Mouse (Mus musculus) cerebellum, postnatal 4 days (tissue): ENCODE results near the gene Zbtb3.
"Not testable (repeated sequence)": the region's sequence is repeated elsewhere in the genome, so short reads cannot be mapped to it uniquely, and the experiment has no call there.

Source experiments
- DNase-seq, 2 experiments: peaks; one replicate each; pipeline ENCODE4 v3.0.0; 2022; ENCODE audit warnings: low spot score in 2 of 2, mixed read lengths in 1 of 2

Zbtb3 gene

GRCm38 (mm10) chr19:8803204-8803780 is 937 bp downstream of the Zbtb3 start:
- DNase-seq: no peak

- DNase-seq: no peak
Observed at GRCm38 (mm10) chr19:8803879-8804660, 1.7 kb downstream of the Zbtb3 start.

- DNase-seq: no peak
Observed at GRCm38 (mm10) chr19:8806810-8807209, 4.5 kb downstream of the Zbtb3 start.

GRCm38 (mm10) chr19:8815812-8816211 is 13.5 kb downstream of the Zbtb3 start:
- no peak for DNase-seq

DNA sequence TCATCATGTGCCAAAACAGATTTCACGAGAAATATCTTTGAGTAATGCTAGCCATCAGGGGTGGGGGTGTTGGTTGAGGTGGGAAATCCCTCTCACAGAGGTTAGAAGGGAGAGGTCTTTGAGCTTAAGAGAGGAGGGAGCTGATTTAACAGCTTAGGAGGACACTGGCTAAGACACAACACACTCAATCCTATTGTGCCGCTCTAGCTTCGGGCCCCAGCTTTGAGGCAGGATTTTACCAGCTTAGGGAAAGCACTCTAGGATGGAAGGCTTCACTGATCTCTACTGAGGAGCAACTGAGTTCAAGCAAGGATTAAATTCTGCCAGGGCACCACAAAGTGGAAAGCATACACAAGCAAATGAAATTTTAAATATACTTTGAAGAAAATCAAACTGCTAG is 14.6 kb downstream of the Zbtb3 start:
- DNase-seq: no peak

DNA sequence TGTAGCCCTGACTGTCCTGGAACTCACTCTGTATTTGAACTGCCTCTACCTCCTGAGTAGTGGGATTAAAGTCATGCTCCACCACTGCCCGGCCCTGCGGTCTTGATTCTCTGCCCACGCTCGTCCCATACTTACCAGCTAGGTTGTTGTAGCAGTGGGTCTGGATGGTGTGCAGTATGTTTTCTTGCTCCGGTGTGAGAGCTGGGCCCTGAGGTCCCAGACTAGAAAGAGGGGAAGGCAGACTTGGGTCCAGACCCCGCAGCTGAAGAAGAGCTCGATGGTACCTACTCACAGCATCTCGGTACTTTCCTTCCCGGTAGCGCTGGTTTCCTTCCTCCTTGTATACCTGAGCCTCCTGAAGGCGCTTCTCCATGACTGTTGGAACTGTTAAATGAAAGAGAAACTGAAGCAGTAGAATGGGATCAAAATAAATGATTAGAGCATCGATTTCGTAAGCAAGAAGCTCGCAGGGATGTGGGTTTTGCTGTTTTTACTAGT is 16.0 kb downstream of the Zbtb3 start:
- no peak for DNase-seq

DNA sequence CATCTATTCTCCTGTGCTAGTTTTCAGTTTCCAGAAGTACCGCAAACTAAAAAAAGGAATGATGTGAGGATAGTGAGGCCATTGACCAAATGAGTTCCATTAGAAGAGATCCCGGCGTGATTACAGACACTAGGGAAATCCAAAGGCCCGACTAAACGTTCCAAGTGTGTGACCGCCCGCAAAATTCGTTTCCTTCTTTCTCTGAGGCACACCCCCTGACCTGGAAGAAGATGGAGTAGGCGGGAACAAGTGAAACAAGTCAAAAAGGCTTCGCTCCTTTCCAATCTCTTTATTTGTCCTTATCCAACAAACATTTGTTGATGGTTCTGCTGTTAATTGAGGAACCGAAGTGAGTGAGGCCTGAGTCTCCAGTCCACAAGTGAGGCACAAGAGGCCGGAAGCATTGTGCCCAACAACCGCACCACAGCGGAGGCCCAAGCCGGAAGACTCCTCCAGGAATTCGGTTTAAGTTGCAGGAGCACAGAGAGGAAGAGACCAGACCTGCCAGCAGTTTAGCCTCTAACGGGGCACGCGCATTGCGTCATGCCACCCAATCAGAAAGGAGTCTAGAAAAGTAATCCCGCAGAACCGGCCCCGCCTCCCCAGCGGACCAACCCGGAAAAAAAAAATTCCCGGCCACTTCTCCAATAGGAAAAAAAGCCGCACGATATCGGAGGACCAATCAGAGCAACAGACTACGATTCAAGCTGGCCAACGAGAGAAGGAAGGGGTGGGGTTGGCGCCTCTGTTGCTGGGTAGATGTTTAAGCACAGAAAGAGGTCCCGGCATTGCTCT is 16.6 kb downstream of the Zbtb3 start, which contains the start of gene Ttc9c:
Gene Ttc9c (minus strand): TSS at position 533 of the 795 bp plus-strand sequence.
- peak; percentile 82 to 91 for DNase-seq

- peak; percentile 94 to 96 for DNase-seq
Observed at GRCm38 (mm10) chr19:8819596-8820423, 17.5 kb downstream of the Zbtb3 start, which contains the start of gene Hnrnpul2. Hnrnpul2 (plus strand) TSS chr19:8820010.

DNA sequence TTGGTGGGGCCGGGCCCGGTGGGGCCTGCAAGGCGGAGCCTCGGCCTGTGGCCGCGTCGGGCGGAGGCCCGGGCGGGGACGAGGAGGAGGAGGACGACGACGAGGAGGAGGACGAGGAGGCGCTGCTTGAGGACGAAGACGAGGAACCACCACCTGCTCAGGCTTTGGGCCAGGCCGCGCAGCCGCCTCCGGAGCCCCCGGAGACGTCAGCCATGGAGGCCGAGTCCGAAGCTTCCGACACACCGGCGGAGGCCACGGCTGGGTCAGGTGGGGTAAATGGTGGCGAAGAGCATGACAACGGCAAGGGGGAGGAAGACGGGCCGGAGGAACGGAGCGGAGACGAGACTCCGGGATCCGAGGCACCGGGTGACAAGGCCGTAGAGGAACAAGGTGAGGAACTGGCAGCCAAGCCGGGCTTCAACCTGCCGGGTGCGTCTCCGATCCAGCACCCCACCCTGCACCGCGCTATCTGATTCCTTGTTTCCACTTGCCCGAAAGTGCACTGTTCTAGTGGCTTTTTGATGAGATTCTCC is 18.1 kb downstream of the Zbtb3 start:
- no peak for DNase-seq

- no peak for DNase-seq
Observed at GRCm38 (mm10) chr19:8821146-8821545, 18.8 kb downstream of the Zbtb3 start.

DNA sequence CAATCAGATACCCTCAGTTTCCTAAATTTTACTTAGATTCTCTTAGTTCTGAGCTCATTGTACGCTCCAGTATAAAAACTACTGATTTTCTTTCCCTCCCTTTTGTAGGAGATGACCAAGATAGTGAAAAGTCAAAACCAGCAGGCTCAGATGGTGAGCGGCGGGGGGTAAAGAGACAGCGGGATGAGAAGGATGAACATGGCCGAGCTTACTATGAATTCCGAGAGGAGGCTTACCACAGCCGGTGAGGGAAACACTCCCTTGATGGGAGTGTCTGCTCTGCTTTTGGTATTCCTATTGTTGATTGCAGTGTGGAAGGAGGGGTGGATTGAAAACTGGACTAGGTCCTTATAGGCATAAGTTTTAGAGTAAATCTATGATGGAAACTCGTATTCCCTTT is 20.3 kb downstream of the Zbtb3 start:
- DNase-seq: no peak

GRCm38 (mm10) chr19:8829660-8830059 is 27.3 kb downstream of the Zbtb3 start, which contains the start of gene AC129217.1:
AC129217.1 (plus strand) TSS chr19:8829773.
- DNase-seq: no peak

DNA sequence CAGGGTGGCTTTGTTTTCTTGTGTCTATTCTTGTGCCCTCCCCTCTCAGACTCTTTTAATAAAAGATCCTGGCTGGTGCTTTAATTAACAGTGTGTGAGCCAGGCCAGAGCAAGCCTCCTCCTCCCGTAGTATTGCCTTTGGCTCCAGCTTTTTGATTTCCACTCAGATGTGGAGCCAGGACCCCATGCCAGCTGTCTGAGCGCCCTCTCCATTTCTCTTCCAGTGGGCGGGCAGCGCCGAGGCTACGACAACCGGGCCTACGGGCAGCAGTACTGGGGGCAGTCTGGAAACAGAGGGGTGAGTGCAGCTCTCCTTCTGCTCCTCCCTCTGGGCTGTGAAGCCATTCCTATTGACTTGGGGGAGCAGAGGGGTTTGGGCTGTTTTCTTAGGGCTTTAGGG is 28.3 kb downstream of the Zbtb3 start:
- no peak for DNase-seq

DNA sequence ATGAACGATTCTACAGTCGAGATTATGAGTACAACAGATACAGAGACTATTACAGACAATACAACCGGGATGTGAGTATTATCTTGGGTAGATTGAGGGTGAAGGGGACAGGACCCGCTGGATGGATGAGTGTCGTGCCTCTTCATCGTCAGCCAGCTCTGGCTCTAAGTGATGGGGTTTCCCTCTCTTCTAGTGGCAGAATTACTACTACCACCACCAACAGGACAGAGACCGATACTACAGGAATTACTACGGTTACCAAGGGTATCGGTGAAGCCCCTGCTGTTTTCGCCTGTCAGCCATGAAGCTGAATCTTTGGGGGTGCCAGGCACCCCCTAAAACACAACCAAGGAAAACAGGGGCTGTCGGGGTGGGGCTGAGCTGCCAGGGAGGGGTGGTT is 28.9 kb downstream of the Zbtb3 start:
- DNase-seq: no peak

GRCm38 (mm10) chr19:8832971-8833370 is 30.6 kb downstream of the Zbtb3 start:
- no peak for DNase-seq

GRCm38 (mm10) chr19:8836327-8836726 is 34.0 kb downstream of the Zbtb3 start:
- not testable (repeated sequence) for DNase-seq

GRCm38 (mm10) chr19:8837251-8837791 is 35.0 kb downstream of the Zbtb3 start, which contains the start of gene Bscl2:
Bscl2 (plus strand) TSS chr19:8837467.
- peak; percentile 79 to 84 for DNase-seq

DNA sequence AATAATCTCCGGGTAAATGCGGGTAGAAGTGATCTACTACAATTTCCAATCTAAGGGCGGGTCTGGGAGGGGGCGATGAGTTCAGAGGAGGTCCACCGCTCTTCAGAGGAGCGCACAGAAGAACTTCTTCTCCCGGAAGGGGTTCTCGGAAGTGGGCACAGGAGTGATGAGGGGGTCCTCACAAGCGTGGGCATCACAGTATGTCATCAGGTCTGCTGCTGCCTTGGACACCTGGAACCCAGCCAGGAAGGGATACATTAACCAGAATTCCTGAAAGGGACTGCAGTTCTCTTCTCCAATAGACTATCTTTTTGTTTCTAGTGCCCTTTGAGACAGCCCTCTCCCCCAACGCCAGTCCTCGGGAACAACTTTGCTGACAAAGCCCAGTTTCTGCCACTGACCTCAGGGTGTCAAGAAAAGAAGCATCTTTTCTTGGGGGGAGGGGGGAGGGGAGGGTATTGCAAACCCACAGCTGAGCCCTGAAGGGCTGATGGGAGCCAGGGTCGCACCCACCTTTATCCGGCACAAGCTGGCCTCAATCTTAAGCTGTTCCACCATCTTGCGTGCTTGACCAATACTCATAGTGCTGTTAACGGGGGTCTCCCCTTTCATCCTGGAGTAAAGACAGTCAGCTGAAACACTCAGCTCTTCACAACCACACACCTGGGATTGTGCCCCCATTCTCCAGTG is 35.8 kb downstream of the Zbtb3 start:
- DNase-seq: peak in 1 of 2 experiments; percentile 49

DNA sequence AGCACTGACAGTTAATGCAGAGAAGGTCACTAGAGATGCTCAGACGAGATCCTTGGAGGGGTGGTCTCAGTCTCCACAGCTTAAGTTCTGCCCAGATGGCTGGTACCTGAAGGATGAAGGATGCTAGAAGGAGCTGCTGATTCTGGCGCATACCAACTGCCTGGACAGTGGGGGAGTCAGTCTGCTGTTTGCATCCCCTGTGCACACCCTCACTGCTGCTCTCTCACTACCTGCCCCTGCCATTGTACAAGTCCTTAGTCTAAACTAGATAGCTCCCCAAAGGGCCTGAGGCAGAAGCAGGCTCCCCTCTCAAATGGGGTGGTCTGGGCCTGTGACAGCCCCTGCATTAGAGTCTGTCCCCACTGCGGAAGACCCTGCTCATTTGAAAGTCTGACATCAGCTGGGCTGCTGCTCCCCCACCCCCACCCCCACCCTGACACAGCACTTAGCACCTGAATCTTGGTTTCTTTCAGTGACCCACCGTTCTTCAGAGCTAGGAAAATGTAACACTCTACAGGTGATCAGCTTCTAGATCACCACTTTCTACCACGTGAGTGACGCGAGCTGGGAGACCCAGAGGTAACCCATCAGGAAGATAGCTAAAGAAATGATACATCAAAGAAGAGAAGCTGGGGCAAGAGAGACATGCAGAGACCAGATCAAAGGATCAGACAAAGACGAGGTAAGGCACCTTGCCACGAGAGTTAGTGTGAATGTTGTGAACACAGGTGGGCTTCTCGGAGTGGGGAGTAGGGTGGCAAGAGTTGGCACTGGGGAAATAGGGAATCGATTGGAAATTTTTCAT is 37.0 kb downstream of the Zbtb3 start, which contains the start of gene Gng3:
Gene Gng3 (minus strand): TSS at position 92 of the 805 bp plus-strand sequence.
- peak in 1 of 2 experiments; percentile 73 for DNase-seq
